Mouse (Mus musculus) left cerebral cortex, postnatal 4 days (tissue): ENCODE results near the gene Bpi. TPM values are rescaled to one million over a fixed set of nuclear protein-coding genes. Genes with fewer than 3 reads are reported as not detected.

Experiments
- DNase-seq: peaks from one replicate; pipeline ENCODE4 v3.0.0-alpha.2; 2022
- intact Hi-C: fragments of 180-260 bp; cut with DNase I; formaldehyde crosslinking; loops from one replicate; pipeline ENCODE4 v1.15.1; 2025
- total RNA-seq, 2 experiments: library from RNA; stranded (reverse); gene quantifications; 2 replicates each; pipeline ENCODE4 v1.2.3; 2021

Bpi gene
- not detected for total RNA-seq

- intact Hi-C loops: no loop called here
- DNase-seq: no peak
These were observed at the start of gene Bpi for GRCm38 (mm10) chr2:158258005-158258418. Bpi (plus strand) TSS chr2:158258094.

GRCm38 (mm10) chr2:158209776-158210175, 48.1 kb upstream of the Bpi start:
- intact Hi-C loops: loop anchor here (5.0 to 10.0 kb wide), 2 partner anchors 138 to 295 kb away; partner anchors contain the start of gene Vstm2l
- DNase-seq: no peak

GRCm38 (mm10) chr2:158210503-158210902, 47.4 kb upstream of the Bpi start:
- intact Hi-C loops: no loop called here
- peak; percentile 71 for DNase-seq

DNA sequence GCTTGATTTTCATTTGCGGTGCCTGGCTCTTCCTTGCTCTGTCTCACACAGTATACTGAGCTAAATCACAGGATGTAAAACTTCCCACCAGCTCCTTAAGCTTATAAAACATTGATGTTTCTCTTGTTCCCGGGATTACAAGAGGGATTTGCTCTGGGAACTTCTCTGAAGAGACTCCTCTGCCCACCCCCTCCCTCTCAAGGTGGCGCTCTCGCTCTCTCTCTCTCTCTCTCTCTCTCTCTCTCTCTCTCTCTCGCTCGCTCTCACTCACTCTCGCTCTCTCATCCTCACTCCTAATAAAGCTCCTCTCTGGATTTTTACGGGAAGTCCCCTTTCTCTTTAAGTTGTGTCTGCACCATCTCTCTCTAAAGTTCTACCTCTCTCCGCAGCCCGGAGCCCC, 46.9 kb upstream of the Bpi start:
- no peak for DNase-seq

GRCm38 (mm10) chr2:158211764-158212471, 46.0 kb upstream of the Bpi start:
- intact Hi-C loops: no loop called here
- DNase-seq: no peak

More for the DNA sequence above, 46.9 kb upstream of the Bpi start:
- intact Hi-C loops: no loop called here

DNA sequence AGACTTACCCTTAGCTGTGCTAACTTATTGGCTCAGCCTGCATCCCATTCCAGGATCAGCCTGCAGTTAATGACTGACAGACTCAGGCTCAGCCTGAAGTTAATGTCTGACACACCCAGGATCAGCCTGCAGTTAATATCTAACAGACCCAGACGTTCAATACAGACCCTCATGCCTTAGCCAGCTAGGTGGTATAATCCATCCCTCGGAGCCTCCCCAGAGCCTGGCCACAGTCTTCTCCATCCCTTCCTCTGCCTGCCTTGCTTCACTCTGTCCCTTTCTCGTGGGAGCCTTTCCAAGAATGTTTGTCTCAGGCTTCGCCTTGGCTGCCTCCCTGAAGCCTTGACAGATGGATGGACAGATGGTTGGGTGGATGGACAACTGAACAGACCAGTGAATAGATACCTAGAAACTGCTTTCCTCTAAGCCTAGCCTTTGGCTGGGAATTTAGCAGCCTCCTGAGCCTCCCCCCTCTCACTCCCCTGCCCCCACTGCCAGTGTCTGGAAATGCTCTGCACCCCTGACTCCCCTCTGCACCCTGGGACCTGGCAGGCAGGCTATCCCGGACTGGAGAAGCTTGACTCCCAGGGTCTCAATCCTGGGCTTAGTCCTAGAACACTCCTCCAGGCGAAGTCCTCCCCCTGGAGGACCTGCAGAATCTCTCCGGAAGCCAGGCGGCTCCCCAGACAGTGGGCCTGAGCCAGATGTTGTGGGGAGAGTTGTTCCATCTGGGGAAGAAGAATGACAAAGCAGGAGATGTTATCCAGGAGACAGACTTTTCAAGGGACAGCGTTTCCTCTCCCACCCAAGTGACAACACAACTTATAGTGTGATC, 42.4 kb upstream of the Bpi start:
- intact Hi-C loops: no loop called here
- peak; percentile 69 for DNase-seq

DNA sequence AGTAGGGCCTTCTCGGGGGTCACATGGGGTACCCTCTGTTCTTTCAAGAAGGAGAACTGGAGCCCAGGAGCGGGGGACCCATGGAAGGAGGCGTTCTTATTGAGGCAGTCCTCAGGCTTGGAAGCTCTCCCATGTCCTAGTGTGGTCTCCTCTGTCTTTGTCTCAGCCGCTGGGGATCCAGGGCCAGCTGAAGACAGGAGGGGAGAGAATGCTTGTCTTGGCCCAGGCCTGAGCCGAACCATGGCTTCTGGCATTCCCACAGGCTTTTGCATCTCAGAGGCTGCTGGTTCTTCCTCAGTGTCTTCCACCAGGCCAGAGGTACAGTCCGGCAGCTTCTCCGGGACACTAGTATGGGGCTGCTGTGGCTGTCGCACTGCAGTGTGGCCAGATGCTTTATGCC, 41.4 kb upstream of the Bpi start:
- intact Hi-C loops: no loop called here
- no peak for DNase-seq

- intact Hi-C loops: no loop called here
- DNase-seq: no peak
These were observed 38.3 kb upstream of the Bpi start for GRCm38 (mm10) chr2:158219562-158219961.

- DNase-seq: no peak
- intact Hi-C loops: no loop called here
These were observed 36.3 kb upstream of the Bpi start for GRCm38 (mm10) chr2:158221446-158222084.

DNA sequence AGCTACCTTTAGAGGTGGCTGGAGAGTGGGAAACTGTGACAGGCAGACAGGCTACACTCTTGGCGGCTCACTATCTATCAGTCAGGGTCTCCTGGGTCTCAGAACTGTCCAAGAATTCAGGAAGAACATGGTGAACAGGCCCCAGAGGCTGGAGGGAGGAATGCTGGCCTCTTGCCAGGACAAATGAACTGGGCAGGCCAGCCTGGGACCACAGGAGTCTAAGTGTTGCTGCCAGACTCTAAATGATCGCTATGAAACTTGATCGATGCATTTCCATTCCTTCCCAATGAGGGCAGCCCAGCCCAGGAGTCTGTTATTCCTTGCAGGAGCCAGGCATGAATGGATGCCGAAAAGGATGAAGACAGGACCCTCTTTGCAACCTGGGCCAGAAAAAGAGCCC, 35.2 kb upstream of the Bpi start:
- intact Hi-C loops: no loop called here
- DNase-seq: peak; percentile 73

GRCm38 (mm10) chr2:158223497-158223896, 34.4 kb upstream of the Bpi start:
- intact Hi-C loops: no loop called here
- no peak for DNase-seq

DNA sequence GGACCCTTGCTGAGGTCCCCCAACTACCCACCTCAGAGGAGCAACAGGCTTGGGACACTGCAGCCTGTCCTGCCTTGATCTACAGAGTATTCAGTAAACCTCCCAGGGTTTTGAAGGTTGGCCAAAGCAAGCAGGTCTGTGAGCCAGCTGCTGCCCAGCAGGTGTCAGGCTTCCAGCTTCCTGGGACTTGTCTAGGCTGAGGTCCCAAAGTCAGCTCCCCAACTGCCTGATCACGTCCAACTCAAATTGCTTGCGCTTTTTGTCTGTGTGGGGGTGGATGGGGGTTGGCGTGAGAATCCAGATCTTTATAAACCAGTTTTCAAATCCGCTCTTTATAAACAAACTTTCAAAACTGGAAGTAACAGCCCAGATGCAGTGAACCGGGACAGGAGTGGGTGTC, 32.6 kb upstream of the Bpi start:
- peak; percentile 77 for DNase-seq
- intact Hi-C loops: no loop called here

GRCm38 (mm10) chr2:158228670-158229502, 29.0 kb upstream of the Bpi start, which contains the start of gene D630003M21Rik:
D630003M21Rik (minus strand) TSS chr2:158229222.
- intact Hi-C loops: no loop called here
- DNase-seq: peak; percentile 61

GRCm38 (mm10) chr2:158229503-158229892, 28.4 kb upstream of the Bpi start:
- intact Hi-C loops: no loop called here
- DNase-seq: no peak

DNA sequence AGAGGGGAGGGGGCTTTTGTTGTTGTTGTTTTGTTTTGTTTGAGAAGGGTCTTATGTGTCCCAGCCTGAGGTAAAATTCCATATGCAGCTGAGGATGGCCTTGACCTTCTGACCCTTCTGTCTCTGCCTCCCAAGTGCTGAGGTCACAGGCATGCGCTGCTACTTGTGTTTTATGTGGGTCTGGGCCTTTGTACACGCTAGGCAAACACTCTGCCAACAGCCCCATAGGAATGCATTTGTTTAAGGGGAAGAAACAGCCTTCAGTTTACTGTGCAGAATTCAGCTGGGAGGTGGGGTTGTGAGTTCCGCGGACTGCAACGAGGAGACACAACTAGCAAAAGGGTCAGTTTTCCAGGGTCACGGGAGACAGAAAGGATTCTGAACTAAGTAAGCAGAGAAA, 27.3 kb upstream of the Bpi start:
- DNase-seq: no peak
- intact Hi-C loops: no loop called here

DNA sequence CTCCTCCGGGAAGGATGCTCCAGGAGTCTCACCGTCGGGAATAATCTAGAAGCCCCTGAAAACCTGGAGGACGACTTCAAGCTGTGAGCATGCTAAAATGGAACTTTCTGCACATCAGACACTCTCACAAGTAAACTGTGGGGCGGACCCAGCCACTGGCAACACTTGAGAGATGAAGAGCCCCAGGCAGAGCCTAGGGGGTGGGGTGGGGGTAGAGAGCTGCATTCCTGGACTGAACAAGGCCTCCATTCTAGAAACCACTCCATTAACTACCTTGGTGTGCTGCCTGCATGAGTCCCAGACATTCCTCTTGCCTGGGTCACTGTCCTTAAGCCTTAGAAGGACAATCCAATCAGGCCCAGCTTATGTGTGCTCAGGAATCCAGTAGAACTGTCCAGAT, 26.8 kb upstream of the Bpi start:
- no peak for DNase-seq
- intact Hi-C loops: no loop called here

- intact Hi-C loops: no loop called here
- DNase-seq: peak; percentile 64
These were observed 25.5 kb upstream of the Bpi start for GRCm38 (mm10) chr2:158232414-158232813.

DNA sequence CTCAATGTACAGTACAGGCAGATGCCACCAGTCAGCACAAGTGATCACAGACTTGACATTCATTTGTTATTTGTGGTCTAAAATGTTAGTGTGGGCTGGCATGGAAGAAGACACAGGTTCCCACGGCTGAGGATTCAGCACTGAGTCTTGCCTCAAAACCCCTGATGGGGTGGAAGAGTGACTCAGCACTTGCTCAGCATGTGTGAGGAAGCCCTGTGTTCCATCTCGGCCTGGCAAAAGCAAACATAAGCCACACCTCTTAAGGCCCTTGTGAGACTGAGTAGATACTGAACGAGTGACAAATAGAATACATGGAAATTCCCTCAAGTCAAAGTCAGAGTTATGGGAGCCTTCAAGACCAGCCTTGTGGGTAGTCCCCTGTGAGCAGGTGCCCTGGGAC, 24.8 kb upstream of the Bpi start:
- intact Hi-C loops: no loop called here
- no peak for DNase-seq

GRCm38 (mm10) chr2:158236698-158237097, 21.2 kb upstream of the Bpi start:
- DNase-seq: peak; percentile 56
- intact Hi-C loops: no loop called here

- no peak for DNase-seq
- intact Hi-C loops: no loop called here
These were observed 19.8 kb upstream of the Bpi start for GRCm38 (mm10) chr2:158238101-158238500.
